Mouse (Mus musculus): ENCODE measurements around the gene Nckipsd. TPM values are rescaled to one million over a fixed set of nuclear protein-coding genes. Genes with fewer than 3 reads are reported as not detected.

Nckipsd gene
- total RNA-seq, 2 experiments from 2014 or later = 9.9 to 11.4 TPM

- no peak for DNase-seq
- intact Hi-C loops (cut with DNase I) = no loop called here
These were observed 10.7 kb upstream of the Nckipsd start for GRCm38 (mm10) chr9:108797477-108797876.

- intact Hi-C loops (cut with DNase I) = no loop called here
- DNase-seq = no peak
These were observed 9.6 kb upstream of the Nckipsd start for GRCm38 (mm10) chr9:108798508-108799075.

- no peak for DNase-seq
- intact Hi-C loops (cut with DNase I) = no loop called here
These were observed 8.6 kb upstream of the Nckipsd start for GRCm38 (mm10) chr9:108799564-108799963.

GRCm38 (mm10) chr9:108805768-108806167 is 2.4 kb upstream of the Nckipsd start:
- no peak for DNase-seq
- intact Hi-C loops (cut with DNase I) = no loop called here

GRCm38 (mm10) chr9:108806379-108806778 is 1.8 kb upstream of the Nckipsd start:
- DNase-seq = no peak
- intact Hi-C loops (cut with DNase I) = no loop called here

GRCm38 (mm10) chr9:108806831-108807230 is 1.3 kb upstream of the Nckipsd start:
- intact Hi-C loops (cut with DNase I) = no loop called here
- peak; percentile 47 to 63 for DNase-seq

GRCm38 (mm10) chr9:108807674-108808073 is 494 bp upstream of the Nckipsd start:
- intact Hi-C loops (cut with DNase I) = loop anchor here (2.0 kb wide), 1 partner anchor 55 kb away; no protein-coding TSS in a partner anchor
- no peak for DNase-seq

GRCm38 (mm10) chr9:108809188-108809587 is 1.0 kb downstream of the Nckipsd start:
- peak; percentile 38 to 50 for DNase-seq
- intact Hi-C loops (cut with DNase I) = loop anchor here (2.0 kb wide), 1 partner anchor 56 kb away; no protein-coding TSS in a partner anchor

GRCm38 (mm10) chr9:108809723-108810122 is 1.6 kb downstream of the Nckipsd start:
- DNase-seq = no peak
- intact Hi-C loops (cut with DNase I) = loop anchor here (2.0 kb wide), 2 partner anchors 15 to 57 kb away; no protein-coding TSS in a partner anchor

- no peak for DNase-seq
- intact Hi-C loops (cut with DNase I) = loop anchor here (2.0 kb wide), 1 partner anchor 14 kb away; no protein-coding TSS in a partner anchor
These were observed 2.3 kb downstream of the Nckipsd start for GRCm38 (mm10) chr9:108810516-108810915.

- no peak for DNase-seq
- intact Hi-C loops (cut with DNase I) = no loop called here
These were observed 7.4 kb downstream of the Nckipsd start for GRCm38 (mm10) chr9:108815557-108815956.

GRCm38 (mm10) chr9:108819495-108819894 is 11.3 kb downstream of the Nckipsd start:
- peak; percentile 66 to 77 for DNase-seq
- intact Hi-C loops (cut with DNase I) = no loop called here

- intact Hi-C loops (cut with DNase I) = no loop called here
- DNase-seq = no peak
These were observed 11.9 kb downstream of the Nckipsd start for GRCm38 (mm10) chr9:108820077-108820476.

GRCm38 (mm10) chr9:108824144-108824685 is 16.0 kb downstream of the Nckipsd start:
- DNase-seq = no peak
- intact Hi-C loops (cut with DNase I) = loop anchor here (2.0 kb wide), 1 partner anchor 13 kb away; no protein-coding TSS in a partner anchor

- intact Hi-C loops (cut with DNase I) = loop anchor here (2.0 kb wide), 1 partner anchor 14 kb away; no protein-coding TSS in a partner anchor
- no peak for DNase-seq
These were observed 16.7 kb downstream of the Nckipsd start for GRCm38 (mm10) chr9:108824755-108825413.

- intact Hi-C loops (cut with DNase I) = loop anchor here (2.0 kb wide), 1 partner anchor 15 kb away; no protein-coding TSS in a partner anchor
- DNase-seq = peak; percentile 35 to 53
These were observed 17.9 kb downstream of the Nckipsd start, which contains the start of gene Celsr3 for GRCm38 (mm10) chr9:108825820-108826699. Gene Celsr3, plus strand, starts transcription at chr9:108826320.

- intact Hi-C loops (cut with DNase I) = no loop called here
- DNase-seq = peak; percentile 85 to 87
These were observed 18.7 kb downstream of the Nckipsd start for GRCm38 (mm10) chr9:108826700-108827340.

- no peak for DNase-seq
- intact Hi-C loops (cut with DNase I) = no loop called here
These were observed 19.3 kb downstream of the Nckipsd start for GRCm38 (mm10) chr9:108827454-108827853.

GRCm38 (mm10) chr9:108827906-108828305 is 19.7 kb downstream of the Nckipsd start:
- intact Hi-C loops (cut with DNase I) = no loop called here

GRCm38 (mm10) chr9:108831637-108832036 is 23.5 kb downstream of the Nckipsd start:
- intact Hi-C loops (cut with DNase I) = no loop called here
- no peak for DNase-seq

More at GRCm38 (mm10) chr9:108827906-108828305, 19.7 kb downstream of the Nckipsd start:
- no peak for DNase-seq

Data from heart, postnatal 14 days (tissue).